Mouse (Mus musculus) lung, embryonic 15.5 days (tissue): ENCODE results near the gene Notch4. TPM values are rescaled to one million over a fixed set of nuclear protein-coding genes. Genes with fewer than 3 reads are reported as not detected.

ENCODE experiments used
- ATAC-seq: fragments of 200-750 bp; cut with Nextera tagmentation; 2 replicates; pipeline ENCODE4 v1.8.0; 2017; ENCODE audit warnings: moderate number of reproducible peaks, borderline replicate concordance; ENCODE audit not compliant: low FRiP score, low TSS enrichment; ENCODE audit errors: extremely low read depth
- H3K27ac ChIP-seq: fragments of 300-500 bp; sonication (generic); 2 replicates; pipeline ENCODE4 v1.5.1; 2015; ENCODE audit warnings: moderate library complexity, mild to moderate bottlenecking, inconsistent platforms
- H3K27me3 ChIP-seq: fragments of 300-500 bp; sonication (generic); 2 replicates; pipeline ENCODE4 v1.6.1; 2015; ENCODE audit warnings: inconsistent platforms
- H3K36me3 ChIP-seq: fragments of 300-500 bp; sonication (generic); 2 replicates; pipeline ENCODE4 v1.6.1; 2015; ENCODE audit warnings: inconsistent platforms
- H3K4me1 ChIP-seq: fragments of 300-500 bp; sonication (generic); 2 replicates; pipeline ENCODE4 v1.6.1; 2015; ENCODE audit warnings: inconsistent platforms
- H3K4me2 ChIP-seq: fragments of 300-500 bp; sonication (generic); 2 replicates; pipeline ENCODE4 v1.6.1; 2015; ENCODE audit warnings: inconsistent platforms, mild to moderate bottlenecking, moderate library complexity
- H3K4me3 ChIP-seq: fragments of 300-500 bp; sonication (generic); 2 replicates; pipeline ENCODE4 v1.5.1; 2015; ENCODE audit warnings: mild to moderate bottlenecking, inconsistent platforms
- H3K9ac ChIP-seq: fragments of 300-500 bp; sonication (generic); 2 replicates; pipeline ENCODE4 v1.6.1; 2015; ENCODE audit warnings: inconsistent platforms
- H3K9me3 ChIP-seq: fragments of 300-500 bp; sonication (generic); 2 replicates; pipeline ENCODE4 v1.6.1; 2016; ENCODE audit warnings: inconsistent platforms
- WGBS: fragments of 180-500 bp; shearing (Covaris S2); methylation state at CpG from one replicate; pipeline ENCODE4 v1.1.7; 2015; 5-methylcytosine and 5-hydroxymethylcytosine counted together
- polyA plus RNA-seq: library from polyadenylated mRNA; unstranded; fragments of >200 nt; fragmentation: Nextera tagmentation; extraction: Ambion mirVana; gene quantifications from 2 replicates; pipeline ENCODE4 v1.2.1, GENCODE M21; 2015

The Notch4 gene
- polyA plus RNA-seq, 1 experiment from 2014 or later, result 11.2 TPM

DNA sequence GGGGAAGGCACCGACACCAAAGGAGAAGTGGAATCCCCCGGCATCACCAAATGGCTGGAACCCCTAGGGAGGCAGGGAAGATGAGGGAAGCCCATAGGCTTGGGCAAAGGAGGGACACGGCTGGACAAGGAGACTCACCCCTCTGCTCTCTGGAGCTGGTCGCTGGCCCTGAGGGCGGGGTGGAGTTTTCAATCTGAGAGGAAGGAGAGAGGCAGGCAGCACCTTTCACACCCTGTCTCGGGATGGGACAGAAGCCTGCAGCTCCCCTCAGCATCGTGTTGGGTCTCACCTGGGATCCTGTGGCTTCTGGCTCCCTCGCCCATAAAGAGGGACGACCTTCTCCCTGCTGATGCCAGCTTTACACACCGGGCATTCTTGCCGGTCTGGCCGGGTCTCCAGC, 37.7 kb downstream of the Notch4 start:
- no peak overlapping the region for H3K27ac ChIP-seq
- H3K4me2 ChIP-seq, result peak overlapping the region; percentile 86; the same call in 1 of the 2 replicates
- 0 out of 2 replicates have a peak overlapping the region, but pooled peaks have one; percentile 59 for H3K4me3 ChIP-seq
- no peaks in the 10 kb centered on the region for H3K9me3 ChIP-seq
- ATAC-seq, result no peak
- H3K9ac ChIP-seq, result 0 out of 2 replicates have a peak overlapping the region, but pooled peaks have one; percentile 60
- peaks cover 16% of the 10 kb centered on the region for H3K36me3 ChIP-seq
- 79% methylated on average over 12 of the region's 12 CpGs for WGBS
- peaks cover 53% of the 10 kb centered on the region for H3K4me1 ChIP-seq
- H3K27me3 ChIP-seq, result no peaks in the 10 kb centered on the region

DNA sequence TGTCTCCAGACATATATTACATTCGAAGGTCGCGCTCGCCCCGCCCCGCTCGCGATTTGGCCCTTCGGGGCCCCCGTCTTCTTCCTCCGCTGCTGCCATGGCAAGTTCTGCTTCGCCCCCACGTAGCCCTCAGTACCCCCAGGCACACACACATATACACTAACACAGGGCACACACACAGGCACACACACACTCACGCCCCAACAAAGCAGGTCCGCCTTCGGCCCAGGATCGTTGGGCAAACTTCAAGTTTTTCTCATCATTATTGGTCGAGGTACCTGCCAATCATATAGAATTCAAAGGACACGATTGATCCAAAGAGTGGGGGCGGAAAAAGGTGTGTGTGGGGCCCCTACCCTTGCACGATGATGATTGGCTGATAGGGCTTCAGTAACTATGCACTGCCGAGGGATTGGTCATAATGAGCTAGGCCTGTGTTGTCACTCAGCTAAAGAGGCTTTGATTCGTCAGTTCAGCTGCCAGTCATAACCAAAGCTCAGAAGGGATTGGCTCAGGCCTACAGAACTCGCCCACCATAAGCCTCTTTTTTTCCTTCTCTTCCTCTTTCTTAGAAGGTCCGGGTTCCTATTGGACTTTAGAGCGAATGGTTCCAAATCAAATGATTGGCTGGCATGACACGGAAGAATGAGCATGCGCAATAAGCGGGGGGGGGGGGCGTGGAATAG, 39.5 kb downstream of the Notch4 start, which contains the start of gene Rnf5:
Gene Rnf5 (minus strand): TSS at position 316 of the 686 bp plus-strand sequence.
- H3K4me2 ChIP-seq, result peak within 1 kb of the TSS; percentile 95
- H3K36me3 ChIP-seq, result peaks cover 16% of the 10 kb centered on the region
- peak within 1 kb of the TSS; percentile 90 for H3K27ac ChIP-seq
- peak within 1 kb of the TSS; percentile 95 for H3K4me3 ChIP-seq
- peak within 1 kb of the TSS; percentile 92 for H3K9ac ChIP-seq
- WGBS, result under 1% methylated on average over 30 of the region's 30 CpGs
- H3K4me1 ChIP-seq, result peaks cover 46% of the 10 kb centered on the region
- ATAC-seq, result peak; percentile 96
- H3K9me3 ChIP-seq, result no peaks in the 10 kb centered on the region
- H3K27me3 ChIP-seq, result no peaks in the 10 kb centered on the region

DNA sequence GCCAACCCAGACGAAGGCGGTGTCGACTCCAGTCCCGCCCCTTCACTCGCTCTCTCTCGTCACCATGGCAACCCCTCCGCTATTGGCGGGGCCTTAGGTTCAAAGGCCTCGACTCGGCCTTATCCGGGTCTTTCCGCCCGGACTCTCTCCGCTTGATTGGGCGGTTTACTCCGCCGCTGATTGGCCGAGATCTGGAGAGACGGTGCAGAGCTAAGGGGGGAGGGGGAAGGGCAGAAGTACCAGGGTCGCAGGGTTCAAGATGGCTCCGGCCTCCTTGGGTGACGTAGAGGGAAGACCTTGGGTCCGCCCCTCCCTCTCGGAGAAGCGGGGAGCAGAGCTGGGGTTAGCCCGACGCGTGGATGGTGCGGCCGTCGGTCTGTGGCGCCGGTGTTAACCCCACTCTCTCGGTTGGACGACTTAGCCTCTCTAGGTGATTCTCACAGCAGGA, 40.0 kb downstream of the Notch4 start, which contains the start of gene Agpat1:
Gene Agpat1 (plus strand): TSS at position 202 of the 448 bp plus-strand sequence.
- peak; percentile 92 for ATAC-seq
- Histone ChIP-seq H3K27me3 (no peaks in the 10 kb centered on the region), H3K9ac (peak within 1 kb of the TSS; percentile 92), H3K4me1 (peaks cover 42% of the 10 kb centered on the region), H3K36me3 (peaks cover 16% of the 10 kb centered on the region), H3K27ac (peak within 1 kb of the TSS; percentile 90), H3K4me3 (peak within 1 kb of the TSS; percentile 95), H3K9me3 (no peaks in the 10 kb centered on the region), H3K4me2 (peak within 1 kb of the TSS; percentile 95)
- WGBS, result under 1% methylated on average over 28 of the region's 35 CpGs

DNA sequence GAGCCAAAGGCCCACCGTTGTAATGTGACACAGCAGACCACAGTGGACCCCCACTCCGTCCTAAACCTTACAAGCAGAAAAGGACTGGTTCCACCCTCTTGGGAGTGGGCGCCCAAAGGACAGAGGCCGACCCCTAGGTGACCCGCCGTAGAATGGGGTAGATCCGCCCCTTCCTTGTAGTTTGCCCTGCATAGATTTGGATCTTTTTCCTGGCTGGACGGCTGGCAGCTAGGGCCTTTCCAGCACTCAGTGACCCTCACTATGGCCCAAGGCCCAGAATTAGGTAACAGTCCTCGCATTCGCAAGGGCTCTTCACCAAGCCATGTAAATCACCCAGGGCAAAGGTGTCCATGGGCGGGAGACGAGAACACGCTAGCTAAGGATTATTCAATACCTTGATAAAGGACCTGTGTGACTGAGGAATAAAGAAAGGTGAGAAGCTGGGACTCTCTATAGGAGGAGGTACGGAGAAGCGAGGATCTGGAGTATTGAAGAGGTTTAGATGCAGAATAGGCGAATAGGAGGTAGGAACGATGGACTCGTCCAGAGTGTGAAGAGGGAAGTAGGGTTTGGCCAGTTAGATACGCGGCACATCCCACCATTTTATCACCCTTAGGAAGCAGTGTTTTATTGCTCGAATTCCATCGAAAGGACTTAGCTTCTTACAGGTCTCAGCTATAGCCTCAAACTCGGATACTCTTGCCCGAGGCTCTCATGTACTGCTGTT, 40.6 kb downstream of the Notch4 start:
- Histone ChIP-seq H3K4me3 (peak overlapping the region; percentile 95), H3K9me3 (no peaks in the 10 kb centered on the region), H3K4me1 (peaks cover 36% of the 10 kb centered on the region), H3K27ac (peak overlapping the region; percentile 90), H3K36me3 (peaks cover 16% of the 10 kb centered on the region), H3K4me2 (peak overlapping the region; percentile 95), H3K9ac (peak overlapping the region; percentile 92), H3K27me3 (no peaks in the 10 kb centered on the region)
- WGBS, result 15% methylated on average over 24 of the region's 24 CpGs
- no peak for ATAC-seq

DNA sequence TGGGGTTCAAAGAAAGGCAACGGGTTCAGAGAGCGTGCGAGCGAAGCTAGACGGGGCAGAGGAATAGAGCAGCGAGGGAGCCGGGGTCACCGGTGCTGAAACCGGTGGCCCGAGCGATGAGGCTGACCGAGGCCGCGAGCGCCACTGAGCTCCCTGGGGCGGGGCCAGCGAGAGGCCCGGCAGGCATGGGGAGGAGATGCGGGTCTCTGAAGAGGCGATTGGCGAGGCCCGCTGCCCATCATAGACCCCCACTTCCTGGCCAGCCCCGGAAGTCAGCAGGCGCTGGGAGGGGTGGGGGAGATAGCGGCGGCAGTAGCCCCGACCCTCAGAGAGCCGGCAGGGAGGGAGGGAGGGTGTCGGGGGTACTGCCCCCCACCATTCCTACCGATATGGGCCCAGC, 41.5 kb downstream of the Notch4 start:
- Histone ChIP-seq H3K9ac (peak overlapping the region; percentile 92), H3K4me3 (peak overlapping the region; percentile 95), H3K4me2 (peak overlapping the region; percentile 95), H3K27me3 (no peaks in the 10 kb centered on the region), H3K27ac (peak overlapping the region; percentile 90), H3K36me3 (peaks cover 13% of the 10 kb centered on the region), H3K9me3 (no peaks in the 10 kb centered on the region), H3K4me1 (peaks cover 34% of the 10 kb centered on the region)
- ATAC-seq, result peak; percentile 41
- WGBS, result under 1% methylated on average over 25 of the region's 30 CpGs

DNA sequence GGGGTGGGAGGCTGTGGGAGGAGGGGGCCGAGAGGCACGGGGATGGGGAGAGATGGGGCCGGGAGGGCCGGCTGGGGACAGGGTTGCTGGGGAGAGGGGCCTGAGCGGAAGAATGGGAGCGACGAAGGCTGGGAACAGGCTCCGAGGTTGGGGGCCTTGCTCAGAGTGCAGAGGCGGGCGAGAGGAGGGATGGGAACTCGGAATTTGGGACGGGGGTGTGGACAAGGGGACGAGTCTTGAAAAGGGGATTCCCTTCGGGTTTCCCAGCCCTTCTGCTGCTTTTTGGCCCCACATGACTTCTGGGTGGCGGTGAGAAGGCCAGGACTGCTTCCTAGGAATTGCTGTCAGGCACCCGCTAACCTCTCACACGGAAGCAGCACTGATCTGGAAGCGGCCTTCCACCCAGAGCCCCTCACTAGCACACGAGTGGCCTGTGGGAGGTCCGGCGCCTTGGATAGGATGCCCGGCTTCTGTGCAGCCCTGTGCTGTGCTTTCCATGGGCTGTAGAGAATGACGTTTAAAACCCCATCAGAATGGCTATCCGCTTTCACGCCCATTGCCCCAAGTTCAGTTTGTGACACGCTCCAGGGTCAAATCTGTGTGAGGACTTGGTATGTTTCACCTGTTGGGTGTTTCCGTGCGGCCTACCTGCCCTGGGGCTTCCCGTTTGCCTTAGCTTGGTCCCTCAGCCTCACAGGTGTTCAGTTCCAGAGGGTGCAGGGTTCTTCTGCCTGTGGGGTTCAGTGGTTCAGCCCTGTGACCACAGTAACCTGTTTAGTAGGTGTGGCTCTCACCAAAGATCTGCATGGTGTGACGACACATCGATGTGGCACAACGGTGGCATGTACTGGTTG, 42.3 kb downstream of the Notch4 start:
- H3K4me2 ChIP-seq, result peak overlapping the region; percentile 95
- WGBS, result 10% methylated on average over 32 of the region's 32 CpGs
- peak overlapping the region; percentile 90 for H3K27ac ChIP-seq
- H3K4me1 ChIP-seq, result peaks cover 34% of the 10 kb centered on the region
- peak overlapping the region; percentile 95 for H3K4me3 ChIP-seq
- peak overlapping the region; percentile 92 for H3K9ac ChIP-seq
- H3K36me3 ChIP-seq, result peaks cover 14% of the 10 kb centered on the region
- H3K9me3 ChIP-seq, result no peaks in the 10 kb centered on the region
- no peaks in the 10 kb centered on the region for H3K27me3 ChIP-seq
- ATAC-seq, result no peak

DNA sequence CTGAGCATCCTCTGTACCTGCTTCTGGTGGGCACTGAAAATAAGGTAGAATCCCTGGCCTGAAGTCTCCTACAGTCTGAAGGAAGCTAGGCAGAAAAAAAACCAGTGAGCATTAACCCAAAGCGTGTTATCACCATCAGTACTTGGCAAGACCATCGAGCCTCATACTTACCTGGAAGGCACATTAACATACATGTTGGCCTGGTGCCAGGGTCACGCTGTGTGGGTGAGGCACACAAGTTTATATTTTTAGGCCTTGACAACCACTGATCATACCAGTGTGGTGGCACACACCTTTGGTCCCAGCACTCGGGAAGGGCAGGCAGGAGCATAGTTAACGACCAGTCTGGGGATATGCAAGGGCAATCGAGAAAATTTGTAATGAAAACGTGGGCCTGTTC, 43.9 kb downstream of the Notch4 start:
- Histone ChIP-seq H3K27ac (no peak overlapping the region), H3K27me3 (no peaks in the 10 kb centered on the region), H3K4me2 (no peak overlapping the region), H3K36me3 (peaks cover 27% of the 10 kb centered on the region), H3K9me3 (no peaks in the 10 kb centered on the region), H3K9ac (0 out of 2 replicates have a peak overlapping the region, but pooled peaks have one; percentile 21), H3K4me1 (peaks cover 24% of the 10 kb centered on the region), H3K4me3 (no peak overlapping the region)
- 75% methylated on average over 7 of the region's 7 CpGs for WGBS
- no peak for ATAC-seq

DNA sequence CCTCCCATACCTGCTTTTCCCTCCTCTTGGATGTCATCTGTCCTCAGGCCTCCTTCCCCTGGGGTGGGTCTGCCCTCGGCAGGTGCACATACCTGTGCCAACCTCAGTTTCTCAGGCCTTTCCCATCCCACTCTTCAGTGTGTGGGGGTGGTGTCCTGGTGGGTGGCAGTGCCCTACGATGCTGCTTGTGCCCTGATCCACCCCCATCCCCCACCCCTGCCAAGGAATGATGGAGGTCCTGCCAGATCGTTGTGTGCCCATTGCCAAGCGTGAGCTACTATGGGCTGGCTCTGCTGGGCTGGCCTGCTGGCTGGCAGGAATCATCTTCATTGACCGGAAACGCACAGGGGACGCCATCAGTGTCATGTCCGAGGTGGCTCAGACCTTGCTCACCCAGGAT, 47.0 kb downstream of the Notch4 start:
- Histone ChIP-seq H3K4me2 (no peak overlapping the region), H3K36me3 (peaks cover 37% of the 10 kb centered on the region), H3K9me3 (no peaks in the 10 kb centered on the region), H3K9ac (no peak overlapping the region), H3K27ac (no peak overlapping the region), H3K27me3 (no peaks in the 10 kb centered on the region), H3K4me3 (no peak overlapping the region), H3K4me1 (peaks cover 14% of the 10 kb centered on the region)
- ATAC-seq, result no peak
- 89% methylated on average over 8 of the region's 8 CpGs for WGBS

DNA sequence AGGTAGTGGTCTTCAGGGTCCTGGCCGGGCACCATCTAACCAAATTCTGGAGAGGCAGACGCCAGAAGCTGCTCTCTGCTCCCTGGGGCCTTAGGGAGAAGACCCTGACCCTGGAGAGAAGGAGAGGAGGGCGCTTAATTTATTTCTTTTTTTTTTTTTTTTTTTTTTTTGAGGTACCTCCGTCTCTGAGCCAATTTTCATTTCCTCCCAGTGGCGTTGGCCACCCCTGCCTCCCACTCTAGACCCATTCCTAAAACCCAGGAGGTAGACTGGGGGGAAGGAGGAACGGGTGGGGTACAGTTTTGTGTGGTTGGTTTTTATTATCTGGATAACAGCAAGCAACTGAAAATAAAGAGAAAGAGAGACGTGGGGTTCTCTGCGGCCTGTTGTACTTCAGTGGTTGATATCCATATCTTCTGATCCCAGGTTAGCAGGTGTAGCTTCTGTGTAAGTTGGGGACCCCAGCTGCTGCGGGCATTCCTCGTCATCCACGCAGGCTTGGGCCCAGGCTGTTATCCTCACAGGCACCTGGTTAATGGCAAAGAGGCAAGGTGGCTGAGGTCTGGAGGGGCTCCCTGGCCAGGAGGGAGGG, 49.1 kb downstream of the Notch4 start:
- H3K4me1 ChIP-seq, result no peaks in the 10 kb centered on the region
- no peak overlapping the region for H3K27ac ChIP-seq
- peaks cover 37% of the 10 kb centered on the region for H3K36me3 ChIP-seq
- H3K4me2 ChIP-seq, result no peak overlapping the region
- H3K9ac ChIP-seq, result no peak overlapping the region
- WGBS, result 81% methylated on average over 11 of the region's 11 CpGs
- no peak for ATAC-seq
- H3K4me3 ChIP-seq, result no peak overlapping the region
- H3K27me3 ChIP-seq, result no peaks in the 10 kb centered on the region
- H3K9me3 ChIP-seq, result no peaks in the 10 kb centered on the region

DNA sequence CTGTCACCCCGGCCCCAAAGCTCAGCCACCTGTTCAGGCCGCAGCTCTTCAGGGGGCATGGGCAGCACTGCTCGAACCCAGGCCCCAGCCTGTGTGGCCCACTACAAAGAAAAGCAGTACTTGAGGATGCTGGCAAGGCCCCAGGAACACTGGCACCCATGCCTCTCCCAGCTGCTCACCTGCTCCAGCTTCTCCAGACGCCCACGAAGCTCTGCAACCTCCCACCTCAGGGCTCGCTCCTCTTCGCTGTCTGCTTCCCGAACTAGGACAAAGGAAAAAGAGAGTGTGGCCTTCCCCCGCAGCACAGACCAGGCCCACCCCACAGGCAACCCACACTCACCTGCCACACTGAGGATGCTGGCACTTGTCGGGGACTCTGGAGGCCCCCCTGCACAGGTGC, 49.8 kb downstream of the Notch4 start:
- Histone ChIP-seq H3K9me3 (no peaks in the 10 kb centered on the region), H3K4me2 (no peak overlapping the region), H3K36me3 (peaks cover 37% of the 10 kb centered on the region), H3K4me3 (no peak overlapping the region), H3K9ac (no peak overlapping the region), H3K27me3 (no peaks in the 10 kb centered on the region), H3K4me1 (no peaks in the 10 kb centered on the region), H3K27ac (no peak overlapping the region)
- 85% methylated on average over 10 of the region's 10 CpGs for WGBS
- ATAC-seq, result no peak

DNA sequence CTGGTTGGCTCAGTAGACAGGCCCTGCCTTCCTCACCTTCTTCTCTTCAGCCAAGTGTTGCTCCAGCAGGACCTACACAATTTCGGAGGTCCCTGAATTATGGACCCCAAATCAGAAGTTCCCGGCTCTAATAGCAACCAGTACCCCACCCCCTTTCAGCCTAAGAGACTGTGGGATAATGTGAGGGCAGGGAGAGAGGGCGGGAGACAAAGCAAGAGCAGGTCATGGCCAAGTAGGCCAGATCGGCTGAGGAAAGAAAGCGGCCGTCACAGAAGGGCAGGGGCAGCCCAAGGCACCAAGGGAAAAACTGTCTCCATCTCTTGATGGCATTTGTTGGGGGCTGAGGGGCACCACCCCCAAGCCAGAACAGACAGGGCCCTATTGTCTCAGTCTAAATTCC, 51.8 kb downstream of the Notch4 start, which contains the start of gene Egfl8:
Gene Egfl8 (minus strand): TSS at position 101 of the 400 bp plus-strand sequence.
- ATAC-seq, result no peak
- 70% methylated on average over 6 of the region's 6 CpGs for WGBS
- H3K9ac ChIP-seq, result no peak within 1 kb of the TSS
- no peak within 1 kb of the TSS for H3K4me2 ChIP-seq
- H3K4me3 ChIP-seq, result no peak within 1 kb of the TSS
- peak within 1 kb of the TSS; percentile 8; the same call in 1 of the 2 replicates for H3K27ac ChIP-seq
- no peaks in the 10 kb centered on the region for H3K9me3 ChIP-seq
- H3K36me3 ChIP-seq, result peaks cover 31% of the 10 kb centered on the region
- H3K4me1 ChIP-seq, result no peaks in the 10 kb centered on the region
- H3K27me3 ChIP-seq, result no peaks in the 10 kb centered on the region
